Mouse (Mus musculus) embryonic facial prominence, embryonic 12.5 days (tissue): ENCODE data around the gene Ifitm10. TPM values are rescaled to one million over a fixed set of nuclear protein-coding genes. Genes with fewer than 3 reads are reported as not detected.
"Not testable (repeated sequence)": the region's sequence is repeated elsewhere in the genome, so short reads cannot be mapped to it uniquely, and the experiment has no call there.

Experiments used
- ATAC-seq: fragments of 200-750 bp; cut with Nextera tagmentation; 2 replicates; pipeline ENCODE4 v1.8.0; 2017; ENCODE audit not compliant: insufficient number of reproducible peaks, insufficient read depth, low FRiP score, low TSS enrichment
- H3K27ac ChIP-seq: fragments of 300-500 bp; sonication (generic); 2 replicates; pipeline ENCODE4 v1.5.1; 2016; ENCODE audit warnings: mild to moderate bottlenecking
- H3K27me3 ChIP-seq: fragments of 300-500 bp; sonication (generic); 2 replicates; pipeline ENCODE4 v1.6.1; 2016; ENCODE audit warnings: mild to moderate bottlenecking, moderate library complexity
- H3K36me3 ChIP-seq: fragments of 300-500 bp; sonication (generic); 2 replicates; pipeline ENCODE4 v1.6.1; 2016; ENCODE audit warnings: mild to moderate bottlenecking
- H3K4me1 ChIP-seq: fragments of 300-500 bp; sonication (generic); 2 replicates; pipeline ENCODE4 v1.6.1; 2016
- H3K4me2 ChIP-seq: fragments of 300-500 bp; sonication (generic); replicated peaks from 2 replicates; pipeline ENCODE4 v1.6.1; 2016; ENCODE audit warnings: mild to moderate bottlenecking, moderate library complexity
- H3K4me3 ChIP-seq: fragments of 300-500 bp; sonication (generic); 2 replicates; pipeline ENCODE4 v1.5.1; 2016; ENCODE audit warnings: mild to moderate bottlenecking
- H3K9ac ChIP-seq: fragments of 300-500 bp; sonication (generic); 2 replicates; pipeline ENCODE4 v1.6.1; 2016; ENCODE audit warnings: mild to moderate bottlenecking, moderate library complexity
- H3K9me3 ChIP-seq: fragments of 300-500 bp; sonication (generic); 2 replicates; pipeline ENCODE4 v1.6.1; 2016; ENCODE audit warnings: mild to moderate bottlenecking, moderate library complexity
- WGBS: fragments of 180-500 bp; shearing (Covaris S2); methylation state at CpG from one replicate; pipeline ENCODE4 v1.1.7; 2016; 5-methylcytosine and 5-hydroxymethylcytosine counted together
- polyA plus RNA-seq: library from polyadenylated mRNA; unstranded; fragments of >200 nt; fragmentation: Nextera tagmentation; extraction: Ambion mirVana; gene quantifications from 2 replicates; pipeline ENCODE4 v1.2.1, GENCODE M21; 2016

The Ifitm10 gene
- polyA plus RNA-seq, 1 experiment from 2014 or later, result 2.3 TPM

- ATAC-seq, result no peak
- no peak overlapping the region for H3K4me3 ChIP-seq
- no peaks in the 10 kb centered on the region for H3K9me3 ChIP-seq
- no peak overlapping the region for H3K27ac ChIP-seq
- no peak overlapping the region for H3K4me2 ChIP-seq
- no peaks in the 10 kb centered on the region for H3K27me3 ChIP-seq
- H3K4me1 ChIP-seq, result peaks cover 23% of the 10 kb centered on the region; the same call in 1 of the 2 replicates
- WGBS, result 81% methylated on average over 5 of the region's 5 CpGs
- no peaks in the 10 kb centered on the region for H3K36me3 ChIP-seq
- H3K9ac ChIP-seq, result no peak overlapping the region; the same call in 1 of the 2 replicates
Measured at GRCm38 (mm10) chr7:142317216-142317615, 56.3 kb downstream of the Ifitm10 start.

- Histone ChIP-seq H3K9ac (no peak overlapping the region), H3K27ac (no peak overlapping the region), H3K4me1 (peaks cover 20% of the 10 kb centered on the region; the same call in 1 of the 2 replicates), H3K36me3 (no peaks in the 10 kb centered on the region), H3K27me3 (no peaks in the 10 kb centered on the region), H3K4me2 (no peak overlapping the region), H3K4me3 (no peak overlapping the region), H3K9me3 (no peaks in the 10 kb centered on the region)
- ATAC-seq, result no peak
- 35% methylated on average over 6 of the region's 6 CpGs for WGBS
Measured at GRCm38 (mm10) chr7:142316558-142316957, 57.0 kb downstream of the Ifitm10 start.

- no peaks in the 10 kb centered on the region for H3K9me3 ChIP-seq
- WGBS, result 50% methylated on average over 5 of the region's 5 CpGs
- no peak overlapping the region for H3K4me3 ChIP-seq
- peaks cover 6% of the 10 kb centered on the region; the same call in 1 of the 2 replicates for H3K4me1 ChIP-seq
- ATAC-seq, result no peak
- H3K4me2 ChIP-seq, result no peak overlapping the region
- no peak overlapping the region for H3K9ac ChIP-seq
- H3K27ac ChIP-seq, result no peak overlapping the region
- no peaks in the 10 kb centered on the region for H3K36me3 ChIP-seq
- no peaks in the 10 kb centered on the region for H3K27me3 ChIP-seq
Measured at GRCm38 (mm10) chr7:142314600-142315285, 58.8 kb downstream of the Ifitm10 start.

- H3K27me3 ChIP-seq, H3K4me3 ChIP-seq, H3K9me3 ChIP-seq, H3K4me2 ChIP-seq, H3K27ac ChIP-seq, H3K36me3 ChIP-seq, H3K4me1 ChIP-seq, H3K9ac ChIP-seq, ATAC-seq: not testable (repeated sequence)
- 100% methylated on average over 1 of the region's 1 CpGs for WGBS
Measured at GRCm38 (mm10) chr7:142303929-142304328, 69.6 kb downstream of the Ifitm10 start.

GRCm38 (mm10) chr7:142303249-142303648, 70.3 kb downstream of the Ifitm10 start, which contains the start of gene Krtap5-4:
TSS of gene Krtap5-4 (plus strand) at chr7:142303549.
- H3K4me1 ChIP-seq, result no peaks in the 10 kb centered on the region
- no peaks in the 10 kb centered on the region for H3K9me3 ChIP-seq
- H3K9ac ChIP-seq, result no peak within 1 kb of the TSS; the same call in 1 of the 2 replicates
- no peaks in the 10 kb centered on the region for H3K36me3 ChIP-seq
- no peak within 1 kb of the TSS for H3K27ac ChIP-seq
- no peak within 1 kb of the TSS for H3K4me3 ChIP-seq
- WGBS, result 71% methylated on average over 3 of the region's 3 CpGs
- 0 out of 2 replicates have a peak, but pooled peaks cover 3% of the 10 kb centered on the region for H3K27me3 ChIP-seq
- ATAC-seq, result no peak
- no peak within 1 kb of the TSS for H3K4me2 ChIP-seq

GRCm38 (mm10) chr7:142297018-142297417, 76.5 kb downstream of the Ifitm10 start, which contains the start of gene Krtap5-1:
TSS of gene Krtap5-1 (minus strand) at chr7:142297118.
- H3K4me3 ChIP-seq, H3K9me3 ChIP-seq, H3K27me3 ChIP-seq, H3K4me1 ChIP-seq, H3K27ac ChIP-seq, H3K36me3 ChIP-seq, H3K9ac ChIP-seq, H3K4me2 ChIP-seq, ATAC-seq: not testable (repeated sequence)

- H3K27ac ChIP-seq, H3K27me3 ChIP-seq, H3K4me2 ChIP-seq, H3K4me3 ChIP-seq, H3K36me3 ChIP-seq, ATAC-seq, H3K9ac ChIP-seq, H3K9me3 ChIP-seq, H3K4me1 ChIP-seq: not testable (repeated sequence)
- 46% methylated on average over 4 of the region's 4 CpGs for WGBS
Measured at GRCm38 (mm10) chr7:142296108-142296507, 77.4 kb downstream of the Ifitm10 start.

GRCm38 (mm10) chr7:142295418-142295817, 78.1 kb downstream of the Ifitm10 start:
- no peaks in the 10 kb centered on the region for H3K4me1 ChIP-seq
- H3K4me3 ChIP-seq, result no peak overlapping the region
- no peak overlapping the region for H3K27ac ChIP-seq
- H3K4me2 ChIP-seq, result no peak overlapping the region
- 0 out of 2 replicates have a peak, but pooled peaks cover 3% of the 10 kb centered on the region for H3K27me3 ChIP-seq
- no peak overlapping the region for H3K9ac ChIP-seq
- no peaks in the 10 kb centered on the region for H3K9me3 ChIP-seq
- H3K36me3 ChIP-seq, result no peaks in the 10 kb centered on the region
- no peak for ATAC-seq

GRCm38 (mm10) chr7:142293851-142294250, 79.7 kb downstream of the Ifitm10 start:
- not testable (repeated sequence) for H3K4me2 ChIP-seq

GRCm38 (mm10) chr7:142285910-142286612, 87.5 kb downstream of the Ifitm10 start:
- H3K4me3 ChIP-seq, H3K9me3 ChIP-seq, H3K4me2 ChIP-seq, H3K36me3 ChIP-seq, H3K27ac ChIP-seq, H3K4me1 ChIP-seq, ATAC-seq, H3K9ac ChIP-seq: not testable (repeated sequence)
- 66% methylated on average over 9 of the region's 9 CpGs for WGBS
- H3K27me3 ChIP-seq, result 0 out of 2 replicates have a peak, but pooled peaks cover 11% of the 10 kb centered on the region

More at GRCm38 (mm10) chr7:142293851-142294250, 79.7 kb downstream of the Ifitm10 start:
- not testable (repeated sequence) for H3K9ac ChIP-seq, ATAC-seq, H3K4me3 ChIP-seq, H3K36me3 ChIP-seq, H3K9me3 ChIP-seq, H3K27me3 ChIP-seq, H3K4me1 ChIP-seq, H3K27ac ChIP-seq
- 0% methylated on average over 2 of the region's 2 CpGs for WGBS

GRCm38 (mm10) chr7:142285130-142285835, 88.3 kb downstream of the Ifitm10 start:
- Histone ChIP-seq H3K9me3 (no peaks in the 10 kb centered on the region), H3K36me3 (no peaks in the 10 kb centered on the region), H3K4me1 (peaks cover 6% of the 10 kb centered on the region; the same call in 1 of the 2 replicates), H3K27ac (peak overlapping the region; percentile 90; the same call in 1 of the 2 replicates), H3K9ac (no peak overlapping the region), H3K4me2 (peak overlapping the region; percentile 59), H3K27me3 (0 out of 2 replicates have a peak, but pooled peaks cover 12% of the 10 kb centered on the region), H3K4me3 (peak overlapping the region; percentile 52)
- WGBS, result 22% methylated on average over 23 of the region's 23 CpGs
- peak; percentile 64; the same call in 1 of the 2 replicates for ATAC-seq
